Mouse (Mus musculus): ENCODE measurements around the gene Trim29. TPM values are rescaled to one million over a fixed set of nuclear protein-coding genes. Genes with fewer than 3 reads are reported as not detected.

Trim29 gene
- polyA plus RNA-seq, 1 experiment from 2014 or later, result 1.5 TPM

Other genes starting within 250 kb of the Trim29 start
- 15.9 and 16.5 TPM in 2 replicates for gene Arhgef12, start 203.6 kb upstream of the Trim29 start, polyA plus RNA-seq (2014; fragmentation: Nextera tagmentation; extraction: Ambion mirVana)
- gene Tmem136, start 194.3 kb upstream of the Trim29 start, polyA plus RNA-seq (2014; fragmentation: Nextera tagmentation; extraction: Ambion mirVana), result 5.8 and 6.7 TPM in 2 replicates
- gene Pou2f3, start 100.5 kb upstream of the Trim29 start, polyA plus RNA-seq (2014; fragmentation: Nextera tagmentation; extraction: Ambion mirVana), result 0.89 and 1.3 TPM in 2 replicates
- 108 and 118 TPM in 2 replicates for gene Oaf, start 70.9 kb upstream of the Trim29 start, polyA plus RNA-seq (2014; fragmentation: Nextera tagmentation; extraction: Ambion mirVana)

Measured in intestine, embryonic 14.5 days (tissue).